Mouse (Mus musculus) olfactory bulb, adult 2 months (tissue): ENCODE data around the gene Cmya5.

Experiments
- CTCF ChIP-seq: fragments of 200-500 bp; IDR thresholded peaks from 2 replicates; pipeline ENCODE4 v1.5.1; 2012; ENCODE audit warnings: low read depth, mild to moderate bottlenecking, low read length, moderate library complexity; ENCODE audit not compliant: insufficient read depth
- POLR2A ChIP-seq: fragments of 200-500 bp; IDR thresholded peaks from 2 replicates; pipeline ENCODE4 v1.6.1; 2012; ENCODE audit warnings: mild to moderate bottlenecking, low read depth, low read length, moderate library complexity; ENCODE audit not compliant: insufficient read depth

- TF ChIP-seq CTCF: no peak
- TF ChIP-seq POLR2A: no peak
Observed at GRCm38 (mm10) chr13:93080859-93081258, 63.7 kb downstream of the Cmya5 start.
